Mouse (Mus musculus): Measurements from ENCODE around the gene Wiz.

The Wiz gene

GRCm38 (mm10) chr17:32315560-32315959 lies 73.7 kb downstream of the Wiz start:
- in situ Hi-C loops (cut with MboI; ENCODE audit: unreplicated experiment in 2 of 2): no loop called here

- in situ Hi-C loops (cut with MboI; ENCODE audit: unreplicated experiment in 2 of 2): no loop called here
These were observed 75.3 kb downstream of the Wiz start for GRCm38 (mm10) chr17:32313892-32314291.

GRCm38 (mm10) chr17:32312801-32313200 lies 76.4 kb downstream of the Wiz start:
- in situ Hi-C loops (cut with MboI; ENCODE audit: unreplicated experiment in 2 of 2): no loop called here

- in situ Hi-C loops (cut with MboI; ENCODE audit: unreplicated experiment in 2 of 2): no loop called here
These were observed 81.3 kb downstream of the Wiz start for GRCm38 (mm10) chr17:32307963-32308362.
